Mouse (Mus musculus): ENCODE data around the gene Chid1.

Gene Chid1

GRCm38 (mm10) chr7:141558946-141559345 lies 19.3 kb upstream of the Chid1 start:
- DNase-seq (ENCODE audit: low spot score): no peak

DNA sequence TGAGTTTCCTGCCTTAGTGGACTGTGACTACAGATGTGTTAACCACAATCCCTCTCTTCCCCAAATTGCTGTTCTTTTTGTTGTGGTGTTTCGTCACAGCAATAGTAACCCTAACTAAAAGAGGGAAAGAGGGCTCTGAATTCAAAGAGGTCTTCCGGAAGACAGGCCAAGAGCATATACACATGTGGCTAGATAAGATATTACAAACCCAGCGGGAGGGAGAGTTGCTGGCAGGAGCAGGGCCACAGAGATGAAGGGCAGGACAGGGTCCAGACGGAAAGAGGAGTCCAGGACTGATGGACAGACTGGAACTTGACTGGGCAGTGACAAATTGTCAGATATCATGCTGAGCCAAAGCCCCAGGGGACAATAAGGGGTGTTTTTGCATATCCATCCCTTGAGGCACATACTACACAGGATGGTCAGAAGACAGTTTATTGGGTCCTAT lies 18.7 kb upstream of the Chid1 start:
- no peak for DNase-seq (ENCODE audit: low spot score)

- no peak for DNase-seq (ENCODE audit: low spot score)
Observed at GRCm38 (mm10) chr7:141550464-141550863, 10.8 kb upstream of the Chid1 start.

DNA sequence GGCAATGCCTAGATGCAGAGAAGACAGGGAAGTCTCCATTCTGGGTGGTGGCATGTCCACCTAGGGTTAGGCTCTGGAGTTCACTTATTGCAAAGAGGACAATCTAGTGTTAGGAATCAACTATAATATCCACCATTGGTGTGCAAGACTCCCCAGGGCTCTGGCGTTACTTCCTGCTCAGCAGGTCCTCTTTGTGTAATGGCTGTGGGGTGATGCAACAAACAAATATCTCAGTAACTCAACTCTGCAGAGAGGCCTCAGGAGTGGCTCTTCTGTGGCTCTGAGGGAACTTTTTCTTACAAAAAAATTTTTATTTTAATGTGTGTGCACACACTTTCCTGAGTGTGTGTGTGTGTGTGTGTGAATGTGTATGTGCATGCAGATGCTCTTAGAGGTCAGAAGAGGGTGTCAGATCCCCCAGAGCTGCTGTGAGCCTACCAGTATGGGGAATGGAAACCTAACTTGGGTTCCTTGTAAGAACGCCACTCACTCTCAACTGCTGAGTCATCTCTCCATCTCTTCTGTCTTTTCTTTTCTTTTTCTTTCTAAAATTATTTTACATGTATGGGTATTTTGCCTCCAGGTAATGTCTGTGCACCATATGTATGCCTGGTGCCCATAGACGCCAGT lies 9.9 kb upstream of the Chid1 start:
- DNase-seq (ENCODE audit: low spot score): no peak

GRCm38 (mm10) chr7:141544654-141545053 lies 5.0 kb upstream of the Chid1 start:
- DNase-seq (ENCODE audit: low spot score): no peak

- DNase-seq (ENCODE audit: low spot score): no peak
Observed at GRCm38 (mm10) chr7:141542588-141542987, 2.9 kb upstream of the Chid1 start.

DNA sequence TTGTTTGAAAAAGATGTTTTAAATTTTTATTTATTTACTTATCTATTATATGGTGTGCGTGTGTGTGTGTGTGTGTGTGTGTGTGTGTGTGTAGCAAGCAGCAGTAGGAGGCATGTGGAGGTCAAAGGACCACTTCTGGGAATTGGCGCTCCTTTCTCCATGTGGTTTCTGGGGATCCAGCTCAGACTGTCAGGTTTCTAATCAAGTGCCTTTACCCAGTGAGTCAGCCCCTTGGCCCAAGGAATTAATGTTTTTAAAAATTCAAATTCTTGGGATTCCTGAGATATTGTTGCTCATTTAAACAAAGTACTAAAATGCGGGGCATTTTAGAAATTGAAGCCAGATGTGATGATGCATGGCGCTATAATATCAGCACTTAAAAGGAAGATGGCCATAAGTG lies 2.0 kb upstream of the Chid1 start:
- DNase-seq (ENCODE audit: low spot score): no peak

- DNase-seq (ENCODE audit: low spot score): peak; percentile 74
Observed at GRCm38 (mm10) chr7:141540312-141541081, 840 bp upstream of the Chid1 start.

- DNase-seq (ENCODE audit: low spot score): no peak
Observed at GRCm38 (mm10) chr7:141538852-141539555, 653 bp downstream of the Chid1 start.

GRCm38 (mm10) chr7:141535570-141535969 lies 4.1 kb downstream of the Chid1 start:
- DNase-seq (ENCODE audit: low spot score): no peak

GRCm38 (mm10) chr7:141525580-141525925 lies 14.1 kb downstream of the Chid1 start:
- no peak for DNase-seq (ENCODE audit: low spot score)

GRCm38 (mm10) chr7:141524760-141525579 lies 14.7 kb downstream of the Chid1 start:
- DNase-seq (ENCODE audit: low spot score): peak; percentile 83

GRCm38 (mm10) chr7:141524271-141524670 lies 15.4 kb downstream of the Chid1 start:
- no peak for DNase-seq (ENCODE audit: low spot score)

DNA sequence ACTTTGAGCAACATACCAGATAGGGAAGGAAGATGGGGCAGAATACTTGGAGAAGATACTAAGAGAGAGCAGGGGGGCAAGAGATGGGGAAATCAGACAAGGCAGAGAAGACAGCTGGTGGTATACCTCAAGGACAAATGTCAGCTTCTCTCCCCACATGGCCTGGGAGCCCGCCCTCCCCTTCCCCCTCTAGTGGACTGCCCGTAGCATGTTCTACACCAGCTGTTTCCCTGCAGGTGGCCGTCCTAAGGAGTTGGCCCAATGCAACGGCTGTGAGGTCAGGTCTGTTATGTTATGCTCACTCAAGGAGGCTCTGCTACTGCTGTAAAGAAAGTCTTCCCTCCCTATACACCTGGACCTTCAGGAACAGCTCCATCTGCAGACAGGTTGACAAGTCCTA lies 16.6 kb downstream of the Chid1 start:
- no peak for DNase-seq (ENCODE audit: low spot score)

- no peak for DNase-seq (ENCODE audit: low spot score)
Observed at GRCm38 (mm10) chr7:141519795-141520194, 19.9 kb downstream of the Chid1 start.

DNA sequence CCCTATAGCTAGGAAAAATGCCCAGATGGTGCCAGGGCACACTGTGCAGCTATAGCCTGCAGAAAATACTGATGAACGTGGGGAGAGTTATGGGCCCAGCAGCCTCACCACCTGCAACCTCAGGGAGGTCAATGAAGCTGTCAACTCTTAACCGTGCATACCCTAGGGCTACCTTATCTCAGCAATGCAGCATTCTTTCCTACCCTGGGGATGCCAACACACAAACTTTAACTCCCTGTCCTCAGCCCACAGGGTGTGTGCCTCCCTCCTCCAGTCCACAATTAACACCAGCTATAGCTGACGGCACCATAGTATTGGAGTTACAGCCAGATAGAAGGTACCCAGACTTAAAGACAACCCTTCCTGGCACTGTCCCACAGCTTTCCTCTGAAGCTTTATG lies 20.7 kb downstream of the Chid1 start:
- DNase-seq (ENCODE audit: low spot score): no peak

GRCm38 (mm10) chr7:141518296-141518695 lies 21.4 kb downstream of the Chid1 start:
- DNase-seq (ENCODE audit: low spot score): no peak

DNA sequence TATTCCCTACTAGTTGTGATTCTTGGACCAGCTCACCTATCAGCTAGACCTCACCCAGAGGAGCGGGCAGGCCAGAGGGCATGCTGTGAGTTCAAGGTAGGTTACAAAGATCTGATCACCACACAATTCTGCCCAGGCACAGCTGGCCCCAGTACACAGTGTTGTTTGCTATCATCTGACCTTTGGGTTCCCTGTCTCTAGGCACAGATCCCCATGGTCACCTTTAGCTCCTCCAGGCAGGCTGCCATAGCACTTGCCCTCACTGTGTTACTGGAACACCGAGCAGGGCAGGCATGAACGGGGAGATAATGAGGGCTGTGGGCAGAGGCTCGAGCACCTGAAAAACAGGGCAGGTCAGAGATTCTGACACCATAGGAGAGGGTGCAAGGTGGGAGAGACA lies 22.0 kb downstream of the Chid1 start:
- DNase-seq (ENCODE audit: low spot score): no peak

DNA sequence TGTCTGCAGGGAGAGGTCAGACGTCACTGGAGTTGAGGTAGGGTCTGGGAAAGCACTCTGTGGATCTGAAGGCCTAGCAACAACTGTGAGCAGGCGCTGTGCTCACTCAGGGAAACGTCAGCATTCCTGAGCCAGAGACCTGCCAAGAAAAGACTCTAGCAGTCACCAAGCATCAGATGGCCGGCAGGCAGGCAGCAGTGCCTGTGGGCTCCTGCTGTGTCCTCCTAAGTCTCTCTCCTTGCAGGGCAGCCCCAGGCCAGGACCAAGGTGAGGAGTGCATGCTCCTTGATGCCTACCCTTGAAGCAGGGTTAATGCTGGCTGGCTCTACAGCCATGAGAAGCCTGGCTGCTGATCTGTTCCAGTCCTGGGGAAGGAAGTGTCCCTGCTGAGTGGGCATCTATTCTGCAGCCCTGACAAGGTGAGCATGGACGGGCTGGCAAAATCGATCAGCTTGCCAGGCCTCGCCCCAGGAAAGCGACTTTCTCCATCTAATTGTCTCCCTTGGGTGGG lies 28.9 kb downstream of the Chid1 start:
- no peak for DNase-seq (ENCODE audit: low spot score)

DNA sequence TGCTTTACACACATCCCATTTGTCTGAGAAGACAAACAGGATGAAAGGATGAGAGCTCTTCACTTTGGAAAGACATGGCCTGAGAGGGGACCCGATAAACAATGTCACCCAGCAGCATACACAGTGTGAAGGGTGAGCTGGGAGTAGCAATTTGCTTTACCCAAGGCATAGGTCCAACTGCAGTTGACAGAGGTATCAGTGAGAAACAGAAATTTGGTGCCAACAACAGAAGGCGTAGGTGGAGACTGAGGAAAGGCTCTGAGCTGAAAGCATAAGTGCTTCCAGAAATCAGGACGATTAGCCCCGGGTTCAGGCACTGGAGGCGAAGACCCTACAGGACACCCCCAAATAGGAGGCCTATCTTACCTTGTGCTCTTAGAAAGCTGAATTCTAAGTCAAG lies 29.5 kb downstream of the Chid1 start:
- no peak for DNase-seq (ENCODE audit: low spot score)

DNA sequence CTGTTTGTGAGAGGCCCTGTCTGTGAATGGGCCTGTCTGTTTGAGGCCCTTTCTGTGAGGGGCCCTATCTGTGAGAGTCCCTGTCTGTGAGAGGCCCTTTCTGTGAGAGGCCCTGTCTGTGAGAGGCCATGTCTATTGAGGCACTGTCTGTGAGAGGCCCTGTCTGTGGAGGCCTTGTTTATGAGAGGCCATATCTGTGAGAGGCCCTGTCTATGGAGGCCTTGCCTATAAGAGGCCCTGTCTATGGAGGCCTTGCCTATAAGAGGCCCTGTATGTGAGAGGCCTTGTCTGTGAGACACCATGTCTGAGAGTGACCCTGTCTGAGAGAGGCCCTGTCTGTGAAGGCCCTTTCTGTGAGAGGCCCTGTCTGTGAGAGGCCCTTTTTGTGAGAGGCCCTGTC lies 31.5 kb downstream of the Chid1 start:
- no peak for DNase-seq (ENCODE audit: low spot score)

- DNase-seq (ENCODE audit: low spot score): no peak
Observed at GRCm38 (mm10) chr7:141506278-141506677, 33.4 kb downstream of the Chid1 start.

Data from lung, postnatal 25 days (tissue).